Mouse (Mus musculus): ENCODE results near the gene Gdnf. TPM values are rescaled to one million over a fixed set of nuclear protein-coding genes. Genes with fewer than 3 reads are reported as not detected.
A peak's percentile ranks its signal among the peaks of the same experiment; 100 is the strongest.

Gdnf gene
- total and polyA plus RNA-seq, 3 experiments = not detected

GRCm38 (mm10) chr15:7838060-7838920 lies 27.6 kb downstream of the Gdnf start:
- Histone ChIP-seq H3K4me1 (ENCODE audit: control insufficient read depth in 1 of 2, insufficient read depth in 2 of 2) (peaks cover 16 to 25% of the 10 kb centered on the region in 2 experiments), H3K79me2 (replicated peaks; ENCODE audit: control insufficient read depth, extremely low read depth, insufficient read depth, poor library complexity, severe bottlenecking) (no peaks in the 10 kb centered on the region), H3K4me3 (replicated peaks in 1 of 3; ENCODE audit: low read depth in 2 of 3, low read length in 2 of 3, poor library complexity in 1 of 3) (no peak overlapping the region), H3K36me3 (replicated peaks in 1 of 2; ENCODE audit: control insufficient read depth in 1 of 2, insufficient read depth in 1 of 2, low read length in 1 of 2) (no peaks in the 10 kb centered on the region), H3K27me3 (replicated peaks) (peaks cover 2% of the 10 kb centered on the region), H3K9me3 (replicated peaks; ENCODE audit: low read length) (peaks cover 1% of the 10 kb centered on the region), H3K9ac (ENCODE audit: insufficient read depth, low read depth) (no peak overlapping the region), H3K27ac (ENCODE audit: insufficient read depth, low read depth) (no peak overlapping the region), H3K4me2 (ENCODE audit: insufficient read depth, low read depth, poor library complexity, severe bottlenecking) (no peak overlapping the region)
- dilution Hi-C loops (cut with MboI; ENCODE audit: extremely low pct_ligation_motif_present, extremely low pct_unique_long_range_greater_than_20kb, low sequenced_read_pairs) (no loop called here), in situ Hi-C loops (cut with MboI; ENCODE audit: low pct_ligation_motif_present, low pct_unique_long_range_greater_than_20kb, low sequenced_read_pairs) (no loop called here)
- no peak for DNase-seq (ENCODE audit: extremely low read depth)
- no peak for TF ChIP-seq ETS1 (conservative IDR thresholded peaks at IDR 0.05; ENCODE audit: low read depth, low read length)
- no peak for TF ChIP-seq E2F4 (IDR thresholded peaks at IDR 0.05; ENCODE audit: insufficient replicate concordance, low read depth, low read length)
- no peak for TF ChIP-seq CHD2 (IDR thresholded peaks at IDR 0.05; ENCODE audit: low read length)
- TF ChIP-seq BHLHE40 (IDR thresholded peaks at IDR 0.05; ENCODE audit: low read depth, low read length) = peak; percentile 7; the same call in 1 of the 2 replicates

DNA sequence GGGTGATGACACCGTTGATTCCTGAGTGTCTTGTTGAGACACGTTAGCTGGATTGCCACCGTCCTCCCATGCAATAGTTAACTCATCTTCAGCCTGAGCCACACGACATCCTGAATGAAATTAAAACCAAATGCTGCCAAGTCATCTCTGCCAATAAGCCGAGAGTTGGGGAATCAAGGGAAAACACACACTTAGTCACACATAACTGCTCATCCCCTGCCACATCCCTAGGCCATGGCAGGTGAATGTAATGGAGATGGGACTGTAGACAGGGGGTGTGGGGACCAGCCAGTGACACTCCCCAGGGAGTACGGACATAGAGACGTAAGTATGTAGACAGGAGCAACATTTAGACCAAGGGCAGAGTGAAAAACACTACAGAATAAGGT lies 28.3 kb downstream of the Gdnf start:
- peaks cover 2% of the 10 kb centered on the region for H3K27me3 ChIP-seq (replicated peaks)
- no peaks in the 10 kb centered on the region for H3K36me3 ChIP-seq (replicated peaks in 1 of 2; ENCODE audit: control insufficient read depth in 1 of 2, insufficient read depth in 1 of 2, low read length in 1 of 2)
- H3K79me2 ChIP-seq (replicated peaks; ENCODE audit: control insufficient read depth, extremely low read depth, insufficient read depth, poor library complexity, severe bottlenecking) = no peaks in the 10 kb centered on the region
- peaks cover 16 to 25% of the 10 kb centered on the region in 2 experiments for H3K4me1 ChIP-seq (ENCODE audit: control insufficient read depth in 1 of 2, insufficient read depth in 2 of 2)
- H3K4me2 ChIP-seq (ENCODE audit: insufficient read depth, low read depth, poor library complexity, severe bottlenecking) = no peak overlapping the region
- no peak overlapping the region for H3K4me3 ChIP-seq (replicated peaks in 1 of 3; ENCODE audit: low read depth in 2 of 3, low read length in 2 of 3, poor library complexity in 1 of 3)
- no peak overlapping the region for H3K9ac ChIP-seq (ENCODE audit: insufficient read depth, low read depth)
- dilution Hi-C loops (cut with MboI; ENCODE audit: extremely low pct_ligation_motif_present, extremely low pct_unique_long_range_greater_than_20kb, low sequenced_read_pairs) (no loop called here), in situ Hi-C loops (cut with MboI; ENCODE audit: low pct_ligation_motif_present, low pct_unique_long_range_greater_than_20kb, low sequenced_read_pairs) (no loop called here)
- no peak for DNase-seq (ENCODE audit: extremely low read depth)
- no peak overlapping the region for H3K27ac ChIP-seq (ENCODE audit: insufficient read depth, low read depth)
- H3K9me3 ChIP-seq (replicated peaks; ENCODE audit: low read length) = peaks cover 1% of the 10 kb centered on the region
- TF ChIP-seq KAT2A (IDR thresholded peaks at IDR 0.05; ENCODE audit: insufficient replicate concordance, low read length) (no peak), RCOR1 (conservative IDR thresholded peaks at IDR 0.05; ENCODE audit: low read depth, low read length) (no peak), SMC3 (IDR thresholded peaks at IDR 0.05; ENCODE audit: low read depth, low read length) (no peak), POLR2A (IDR thresholded peaks at IDR 0.05; ENCODE audit: low read depth, low read length) (no peak), USF2 (conservative IDR thresholded peaks at IDR 0.05; ENCODE audit: low read depth, low read length) (no peak), PAX5 (IDR thresholded peaks at IDR 0.05; ENCODE audit: low read length) (no peak), GABPA (IDR thresholded peaks at IDR 0.05; ENCODE audit: insufficient replicate concordance, low read depth, low read length) (no peak), MEF2A (IDR thresholded peaks at IDR 0.05; ENCODE audit: borderline replicate concordance, low read depth, low read length) (no peak)

DNA sequence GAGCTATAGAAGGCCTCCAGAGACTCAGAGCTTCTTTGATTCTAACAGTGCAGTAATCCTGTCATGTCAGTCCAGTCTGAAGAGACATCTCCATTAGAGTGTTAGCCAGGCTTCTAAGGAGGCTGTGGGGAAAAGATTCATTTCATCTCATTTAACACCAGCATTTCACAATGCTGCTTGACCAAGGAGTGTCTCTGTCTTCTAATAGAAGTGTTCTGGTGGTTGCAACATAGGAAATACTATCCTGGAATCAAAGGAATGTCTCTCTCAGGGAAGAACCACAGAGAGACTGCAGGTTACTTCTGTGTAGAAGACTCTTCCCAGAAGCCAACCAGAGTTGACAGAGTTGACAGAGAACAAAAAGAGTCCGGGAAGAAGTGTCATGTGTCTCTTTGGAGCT lies 31.0 kb downstream of the Gdnf start:
- Histone ChIP-seq H3K27me3 (replicated peaks) (peaks cover under 1% of the 10 kb centered on the region), H3K4me1 (ENCODE audit: control insufficient read depth in 1 of 2, insufficient read depth in 2 of 2) (peaks cover 5 to 7% of the 10 kb centered on the region in 2 experiments), H3K4me3 (replicated peaks in 1 of 3; ENCODE audit: low read depth in 2 of 3, low read length in 2 of 3, poor library complexity in 1 of 3) (no peak overlapping the region), H3K9ac (ENCODE audit: insufficient read depth, low read depth) (no peak overlapping the region), H3K9me3 (replicated peaks; ENCODE audit: low read length) (peaks cover 1% of the 10 kb centered on the region), H3K4me2 (ENCODE audit: insufficient read depth, low read depth, poor library complexity, severe bottlenecking) (no peak overlapping the region), H3K79me2 (replicated peaks; ENCODE audit: control insufficient read depth, extremely low read depth, insufficient read depth, poor library complexity, severe bottlenecking) (no peaks in the 10 kb centered on the region), H3K27ac (ENCODE audit: insufficient read depth, low read depth) (no peak overlapping the region), H3K36me3 (replicated peaks in 1 of 2; ENCODE audit: control insufficient read depth in 1 of 2, insufficient read depth in 1 of 2, low read length in 1 of 2) (no peaks in the 10 kb centered on the region)
- no peak for DNase-seq (ENCODE audit: extremely low read depth)
- TF ChIP-seq PAX5 (IDR thresholded peaks at IDR 0.05; ENCODE audit: low read length) (no peak), UBTF (IDR thresholded peaks at IDR 0.05; ENCODE audit: low read depth, low read length) (no peak), GABPA (IDR thresholded peaks at IDR 0.05; ENCODE audit: insufficient replicate concordance, low read depth, low read length) (no peak), SMC3 (IDR thresholded peaks at IDR 0.05; ENCODE audit: low read depth, low read length) (no peak), ZKSCAN1 (IDR thresholded peaks at IDR 0.05; ENCODE audit: borderline replicate concordance, low read depth, low read length) (no peak), NRF1 (IDR thresholded peaks at IDR 0.05; ENCODE audit: low read depth, low read length) (no peak), JUND (conservative IDR thresholded peaks at IDR 0.05; ENCODE audit: low read depth, low read length) (no peak), POLR2AphosphoS2 (IDR thresholded peaks at IDR 0.05; ENCODE audit: low read depth, low read length) (no peak), MEF2A (IDR thresholded peaks at IDR 0.05; ENCODE audit: borderline replicate concordance, low read depth, low read length) (no peak), CTCF (conservative IDR thresholded peaks at IDR 0.05 in 1 of 2, IDR thresholded peaks at IDR 0.05 in 1 of 2; ENCODE audit: low read depth in 2 of 2, low read length in 2 of 2) (no peak)
- in situ Hi-C loops (cut with MboI; ENCODE audit: low pct_ligation_motif_present, low pct_unique_long_range_greater_than_20kb, low sequenced_read_pairs) = no loop called here
- dilution Hi-C loops (cut with MboI; ENCODE audit: extremely low pct_ligation_motif_present, extremely low pct_unique_long_range_greater_than_20kb, low sequenced_read_pairs) = no loop called here
